Mouse (Mus musculus): ENCODE data around the gene Vip. TPM values are rescaled to one million over a fixed set of nuclear protein-coding genes. Genes with fewer than 3 reads are reported as not detected.

The Vip gene
- total and polyA plus RNA-seq, 3 experiments = not detected

- no peak overlapping the region for H3K27ac ChIP-seq (ENCODE audit: control insufficient read depth, low read depth, low read length)
- DNase-seq (ENCODE audit: low read depth, low spot score) = no peak
- no peak overlapping the region for H3K4me3 ChIP-seq (ENCODE audit: control insufficient read depth in 1 of 2, insufficient read depth in 1 of 2, low read depth in 2 of 2, low read length in 2 of 2)
- no peaks in the 10 kb centered on the region for H3K9me3 ChIP-seq (replicated peaks; ENCODE audit: insufficient read depth, low read length)
- no peaks in the 10 kb centered on the region; a peak in 1 of 4 replicates for H3K27me3 ChIP-seq (ENCODE audit: control insufficient read depth in 1 of 2, insufficient read depth in 2 of 2, low read length in 2 of 2)
- no peak for TF ChIP-seq SMC3 (IDR thresholded peaks at IDR 0.05; ENCODE audit: low read depth, low read length)
- H3K36me3 ChIP-seq (ENCODE audit: control insufficient read depth in 1 of 2, insufficient read depth in 2 of 2, low read length in 2 of 2) = no peaks in the 10 kb centered on the region
- no peak overlapping the region for H3K9ac ChIP-seq (ENCODE audit: control insufficient read depth, low read depth, low read length, poor library complexity, severe bottlenecking)
- H3K79me2 ChIP-seq (ENCODE audit: control insufficient read depth, insufficient read depth, low read length, poor library complexity) = no peaks in the 10 kb centered on the region
- no peaks in the 10 kb centered on the region for H3K4me1 ChIP-seq (ENCODE audit: control insufficient read depth in 1 of 2, insufficient read depth in 2 of 2, low read length in 2 of 2)
These were observed 23.6 kb upstream of the Vip start for GRCm38 (mm10) chr10:5615186-5616040.

GRCm38 (mm10) chr10:5626268-5626667 is 12.8 kb upstream of the Vip start:
- H3K4me3 ChIP-seq (ENCODE audit: control insufficient read depth in 1 of 2, insufficient read depth in 1 of 2, low read depth in 2 of 2, low read length in 2 of 2) = no peak overlapping the region
- no peaks in the 10 kb centered on the region for H3K9me3 ChIP-seq (replicated peaks; ENCODE audit: insufficient read depth, low read length)
- no peaks in the 10 kb centered on the region for H3K79me2 ChIP-seq (ENCODE audit: control insufficient read depth, insufficient read depth, low read length, poor library complexity)
- no peak for DNase-seq (ENCODE audit: low read depth, low spot score)
- H3K9ac ChIP-seq (ENCODE audit: control insufficient read depth, low read depth, low read length, poor library complexity, severe bottlenecking) = no peak overlapping the region
- H3K27me3 ChIP-seq (ENCODE audit: control insufficient read depth in 1 of 2, insufficient read depth in 2 of 2, low read length in 2 of 2) = no peaks in the 10 kb centered on the region
- TF ChIP-seq GATA1 (IDR thresholded peaks at IDR 0.05; ENCODE audit: low read depth, low read length) (no peak), ZC3H11A (IDR thresholded peaks at IDR 0.05; ENCODE audit: low read depth, low read length) (no peak), POLR2A (IDR thresholded peaks at IDR 0.05; ENCODE audit: control insufficient read depth in 1 of 2, insufficient read depth in 1 of 2, low read depth in 1 of 2, low read length in 2 of 2, poor library complexity in 1 of 2) (no peak)
- no peaks in the 10 kb centered on the region for H3K4me1 ChIP-seq (ENCODE audit: control insufficient read depth in 1 of 2, insufficient read depth in 2 of 2, low read length in 2 of 2)
- no peak overlapping the region for H3K27ac ChIP-seq (ENCODE audit: control insufficient read depth, low read depth, low read length)
- H3K36me3 ChIP-seq (ENCODE audit: control insufficient read depth in 1 of 2, insufficient read depth in 2 of 2, low read length in 2 of 2) = no peaks in the 10 kb centered on the region

DNA sequence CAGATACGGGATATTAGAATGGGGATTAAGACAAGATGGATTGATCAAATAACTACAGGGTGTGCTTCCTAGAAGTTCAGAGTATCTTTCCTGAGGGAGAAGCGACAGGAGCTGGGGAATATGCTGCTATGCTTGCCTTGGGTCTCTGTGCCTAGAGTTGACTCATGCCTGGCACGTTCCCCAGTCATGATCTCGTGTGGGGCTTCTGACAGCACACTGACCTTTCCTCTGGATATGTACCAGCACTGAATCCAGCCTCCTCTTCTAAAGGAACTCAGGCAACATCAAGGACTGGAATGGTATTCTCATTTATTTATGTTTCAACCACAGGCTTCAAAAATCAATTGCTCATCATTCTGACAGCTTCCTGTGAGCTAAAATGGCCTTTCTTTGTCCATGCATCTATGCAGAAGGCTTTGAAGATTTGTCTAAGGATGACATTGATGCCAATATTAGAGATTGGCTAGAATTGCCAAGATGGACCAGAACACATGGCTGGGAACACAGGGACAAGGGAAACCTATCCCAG is 5.3 kb upstream of the Vip start:
- Histone ChIP-seq H3K9me3 (replicated peaks; ENCODE audit: insufficient read depth, low read length) (no peaks in the 10 kb centered on the region), H3K79me2 (ENCODE audit: control insufficient read depth, insufficient read depth, low read length, poor library complexity) (no peaks in the 10 kb centered on the region), H3K36me3 (ENCODE audit: control insufficient read depth in 1 of 2, insufficient read depth in 2 of 2, low read length in 2 of 2) (no peaks in the 10 kb centered on the region), H3K9ac (ENCODE audit: control insufficient read depth, low read depth, low read length, poor library complexity, severe bottlenecking) (no peak overlapping the region), H3K4me1 (ENCODE audit: control insufficient read depth in 1 of 2, insufficient read depth in 2 of 2, low read length in 2 of 2) (no peaks in the 10 kb centered on the region), H3K4me3 (ENCODE audit: control insufficient read depth in 1 of 2, insufficient read depth in 1 of 2, low read depth in 2 of 2, low read length in 2 of 2) (no peak overlapping the region), H3K27ac (ENCODE audit: control insufficient read depth, low read depth, low read length) (no peak overlapping the region), H3K27me3 (ENCODE audit: control insufficient read depth in 1 of 2, insufficient read depth in 2 of 2, low read length in 2 of 2) (peaks cover 4 to 6% of the 10 kb centered on the region in 2 experiments)
- no peak for TF ChIP-seq RCOR1 (IDR thresholded peaks at IDR 0.05; ENCODE audit: low read depth, low read length)
- TF ChIP-seq CTCF (IDR thresholded peaks at IDR 0.05 in 2 of 3, conservative IDR thresholded peaks at IDR 0.05 in 1 of 3; ENCODE audit: control insufficient read depth in 1 of 3, insufficient read depth in 1 of 3, low read depth in 2 of 3, low read length in 3 of 3, poor library complexity in 1 of 3, severe bottlenecking in 1 of 3) = no peak
- no peak for TF ChIP-seq MAX (IDR thresholded peaks at IDR 0.05; ENCODE audit: low read length)
- no peak for TF ChIP-seq TBP (IDR thresholded peaks at IDR 0.05; ENCODE audit: low read depth, low read length)
- no peak for TF ChIP-seq ZNF384 (IDR thresholded peaks at IDR 0.05; ENCODE audit: low read depth, low read length)
- TF ChIP-seq MEF2A (IDR thresholded peaks at IDR 0.05; ENCODE audit: extremely low read depth, insufficient replicate concordance, low read depth, low read length, poor library complexity, severe bottlenecking) = no peak
- TF ChIP-seq GATA1 (IDR thresholded peaks at IDR 0.05; ENCODE audit: low read depth, low read length) = no peak
- no peak for TF ChIP-seq SIN3A (IDR thresholded peaks at IDR 0.05; ENCODE audit: low read length)
- TF ChIP-seq UBTF (IDR thresholded peaks at IDR 0.05; ENCODE audit: borderline replicate concordance, insufficient read depth, low read depth, low read length) = no peak
- no peak for TF ChIP-seq MYB (IDR thresholded peaks at IDR 0.05; ENCODE audit: low read depth, low read length)
- no peak for TF ChIP-seq RAD21 (IDR thresholded peaks at IDR 0.05; ENCODE audit: low read depth, low read length)
- no peak for TF ChIP-seq TCF12 (IDR thresholded peaks at IDR 0.05; ENCODE audit: low read depth, low read length)
- no peak for TF ChIP-seq ZMIZ1 (IDR thresholded peaks at IDR 0.05; ENCODE audit: low read depth, low read length)
- no peak for TF ChIP-seq USF2 (IDR thresholded peaks at IDR 0.05; ENCODE audit: borderline replicate concordance in 1 of 2, insufficient read depth in 1 of 2, low read depth in 1 of 2, low read length in 2 of 2)
- no peak for TF ChIP-seq MAFK (IDR thresholded peaks at IDR 0.05; ENCODE audit: borderline replicate concordance, low read depth, low read length)
- TF ChIP-seq SMC3 (IDR thresholded peaks at IDR 0.05; ENCODE audit: low read depth, low read length) = no peak
- no peak for DNase-seq (ENCODE audit: low read depth, low spot score)

Data from MEL (cell line).